Mouse (Mus musculus): Measurements from ENCODE around the gene Tcf19.

DNA sequence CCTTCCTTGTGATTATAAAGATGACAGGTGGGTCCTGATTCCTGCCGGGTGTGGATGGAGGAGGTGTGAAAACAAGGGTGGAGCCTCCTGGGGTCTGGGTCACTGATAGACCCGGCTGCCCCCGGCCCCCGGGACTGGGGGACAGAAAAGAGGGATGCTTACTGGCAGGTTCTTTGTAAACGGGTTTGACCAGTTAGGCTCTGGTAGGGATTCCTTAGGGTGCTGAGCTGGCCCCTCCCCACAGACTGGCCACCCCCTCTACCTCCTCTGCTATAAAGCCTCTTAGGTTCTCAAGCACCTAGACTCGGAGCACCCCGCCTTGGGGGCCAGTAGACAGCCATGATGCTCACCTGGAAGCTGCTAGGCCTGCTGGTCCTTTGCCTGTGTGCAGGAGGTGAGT is 16.3 kb upstream of the Tcf19 start, which contains the start of gene Psors1c2:
- TF ChIP-seq CTCF (IDR thresholded peaks at IDR 0.05; ENCODE audit: low read depth) (no peak), EP300 (IDR thresholded peaks at IDR 0.05; ENCODE audit: low read depth) (no peak)

All from liver, postnatal 0 days (tissue).